Mouse (Mus musculus) cerebellum, adult 9-10 months (tissue): ENCODE results near the gene Gabbr2.

Experiments
- DNase-seq: peaks from one replicate; pipeline ENCODE4 v3.0.0; 2022

Gene Gabbr2

GRCm38 (mm10) chr4:46914606-46915005, 77.1 kb downstream of the Gabbr2 start:
- no peak for DNase-seq

DNA sequence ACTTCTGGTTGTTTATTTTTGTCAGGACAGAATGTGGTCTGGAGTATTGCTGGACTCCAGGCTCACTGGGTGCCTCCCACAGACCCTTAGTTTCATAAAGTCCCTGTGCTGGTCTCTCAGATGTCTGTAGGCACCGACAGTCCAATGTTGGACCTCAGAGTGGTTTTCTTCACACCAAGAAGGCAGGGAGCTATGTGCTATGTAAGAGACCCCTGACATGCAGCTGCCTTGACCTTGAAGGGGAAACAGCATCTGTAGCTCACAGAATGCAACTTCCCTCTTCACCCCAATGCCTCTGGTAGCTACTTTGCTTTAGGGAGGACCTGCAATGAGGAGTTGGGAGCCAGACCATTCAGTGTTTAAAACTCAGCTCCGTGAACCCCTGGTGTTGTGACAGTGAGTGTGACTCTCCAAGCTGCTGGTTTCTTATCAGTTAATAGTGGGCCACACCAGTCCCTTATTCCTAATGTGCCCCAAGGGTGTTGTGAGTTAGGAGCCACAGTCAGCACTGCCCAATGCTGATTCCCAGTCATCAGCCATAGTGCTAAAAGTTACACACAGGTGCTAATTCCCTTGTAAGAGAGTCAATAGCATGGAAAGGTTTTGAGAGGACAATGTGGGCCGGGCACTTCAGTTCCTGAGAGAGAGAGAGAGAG, 85.5 kb downstream of the Gabbr2 start:
- no peak for DNase-seq

DNA sequence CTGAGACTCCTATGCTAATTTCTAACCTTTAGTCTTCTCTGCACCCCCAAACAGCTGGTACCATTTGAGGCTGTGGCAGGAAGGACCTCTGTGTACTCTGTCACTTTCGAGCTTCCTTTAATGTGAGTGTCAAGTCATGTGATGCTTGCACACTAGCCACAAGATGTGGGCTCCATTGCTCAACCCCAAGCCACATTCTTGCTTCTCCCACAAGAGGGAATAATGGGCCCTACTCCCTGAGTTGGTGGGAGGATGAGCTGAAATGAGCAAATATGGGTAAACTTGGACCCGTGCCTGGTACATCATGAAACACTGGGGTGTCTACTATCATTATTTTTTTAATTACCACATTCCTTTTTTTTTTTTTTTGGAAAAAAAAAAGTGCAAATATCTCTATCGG, 86.5 kb downstream of the Gabbr2 start:
- DNase-seq = no peak

- no peak for DNase-seq
Measured at GRCm38 (mm10) chr4:46904129-46904528, 87.5 kb downstream of the Gabbr2 start.

GRCm38 (mm10) chr4:46898546-46898945, 93.1 kb downstream of the Gabbr2 start:
- no peak for DNase-seq

DNA sequence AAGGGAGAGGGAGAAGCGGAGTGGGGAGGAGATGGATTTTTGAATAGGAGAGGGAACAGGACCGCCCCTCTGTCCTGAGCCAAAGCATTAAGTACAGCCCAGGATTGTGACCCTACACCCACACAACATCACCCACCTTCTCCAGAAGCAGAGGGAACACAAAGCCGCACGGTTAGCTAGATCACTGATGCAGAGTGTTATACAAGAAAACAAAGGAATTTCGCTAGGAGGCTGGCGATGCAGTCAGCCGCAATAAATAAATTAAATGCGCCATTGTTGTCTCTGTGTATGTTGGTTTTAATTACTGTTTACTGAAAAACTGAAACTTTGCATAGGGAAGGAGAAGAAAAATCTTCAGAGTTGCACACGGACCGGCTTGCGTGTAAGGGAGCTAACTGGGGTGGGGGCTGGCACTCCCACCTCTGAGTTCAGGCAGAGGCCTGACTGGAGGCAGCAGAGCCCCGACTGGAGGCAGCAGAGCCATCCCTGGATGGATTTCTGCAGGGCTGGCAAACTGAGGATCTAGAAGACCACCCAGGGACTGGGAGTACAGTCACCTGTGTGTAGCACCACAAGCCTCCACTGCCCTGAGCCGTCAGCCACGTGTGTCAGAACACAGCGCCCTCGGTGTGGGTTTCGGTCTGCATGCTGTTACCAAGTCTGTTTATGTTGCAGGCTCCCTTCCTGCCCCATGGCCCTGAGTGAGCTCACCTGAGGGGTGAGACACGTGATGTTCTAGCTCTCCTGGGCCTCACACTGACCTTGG, 93.9 kb downstream of the Gabbr2 start:
- no peak for DNase-seq

- DNase-seq = peak; percentile 56
Measured at GRCm38 (mm10) chr4:46894144-46894543, 97.5 kb downstream of the Gabbr2 start.

DNA sequence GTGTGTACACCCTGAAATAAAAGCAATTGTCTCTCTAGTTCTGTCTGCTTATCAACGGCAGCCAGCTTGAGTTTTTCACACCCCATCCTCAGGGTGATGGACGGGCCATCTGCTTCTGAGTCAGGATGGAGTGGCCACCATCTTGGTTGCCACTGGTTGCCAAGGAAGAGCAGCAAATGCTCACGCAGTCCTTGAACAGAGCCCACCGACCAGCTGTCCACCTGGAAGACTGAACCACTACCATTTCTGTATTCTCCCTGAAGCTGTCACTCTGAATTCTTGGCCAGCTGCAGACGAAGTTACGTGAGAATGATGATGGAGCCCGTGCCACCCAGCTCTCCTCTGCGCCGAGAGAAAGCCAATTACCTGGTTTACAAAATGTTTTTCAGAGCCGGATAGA, 102.5 kb downstream of the Gabbr2 start:
- no peak for DNase-seq

GRCm38 (mm10) chr4:46885627-46886383, 105.9 kb downstream of the Gabbr2 start:
- DNase-seq = peak; percentile 65

GRCm38 (mm10) chr4:46884132-46884531, 107.5 kb downstream of the Gabbr2 start:
- DNase-seq = no peak

DNA sequence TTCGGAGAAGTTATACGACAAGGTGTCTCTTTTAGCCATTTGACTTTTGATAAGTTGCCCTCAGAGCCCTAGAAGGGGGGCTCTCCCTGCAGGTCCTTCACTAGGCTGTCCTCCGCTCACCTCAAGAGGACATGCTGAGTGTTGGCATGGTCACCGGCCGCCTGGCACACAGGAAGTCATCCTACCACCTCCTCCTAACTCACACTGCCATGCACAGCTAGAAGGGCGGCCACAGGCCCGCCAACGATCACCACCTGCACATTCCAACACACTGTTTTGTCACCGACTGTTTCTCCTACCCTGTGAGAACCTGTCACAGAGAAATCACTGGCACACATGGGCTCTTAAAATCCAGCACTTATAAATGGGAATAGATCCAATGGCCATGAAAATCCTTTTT, 108.1 kb downstream of the Gabbr2 start:
- DNase-seq = peak; percentile 78

DNA sequence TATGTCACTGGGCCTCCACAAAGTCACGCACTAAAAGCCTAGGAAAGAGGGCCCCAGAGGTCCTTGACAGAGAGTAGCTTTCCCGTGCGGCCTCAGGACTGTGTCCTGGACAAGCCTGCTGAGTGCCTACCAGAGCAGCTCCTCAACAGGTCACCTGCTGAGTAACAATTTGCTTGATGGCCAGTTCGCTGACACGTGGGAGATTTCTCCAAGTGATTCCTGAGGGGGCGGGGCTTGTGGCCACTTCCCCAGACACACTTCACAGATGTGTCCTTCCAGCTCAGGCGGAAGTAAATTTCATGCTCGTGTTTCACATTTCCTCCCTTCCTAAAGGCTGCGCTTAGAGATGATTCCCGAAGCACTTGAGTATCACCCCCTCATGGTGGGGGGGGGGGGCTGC, 108.6 kb downstream of the Gabbr2 start:
- no peak for DNase-seq

DNA sequence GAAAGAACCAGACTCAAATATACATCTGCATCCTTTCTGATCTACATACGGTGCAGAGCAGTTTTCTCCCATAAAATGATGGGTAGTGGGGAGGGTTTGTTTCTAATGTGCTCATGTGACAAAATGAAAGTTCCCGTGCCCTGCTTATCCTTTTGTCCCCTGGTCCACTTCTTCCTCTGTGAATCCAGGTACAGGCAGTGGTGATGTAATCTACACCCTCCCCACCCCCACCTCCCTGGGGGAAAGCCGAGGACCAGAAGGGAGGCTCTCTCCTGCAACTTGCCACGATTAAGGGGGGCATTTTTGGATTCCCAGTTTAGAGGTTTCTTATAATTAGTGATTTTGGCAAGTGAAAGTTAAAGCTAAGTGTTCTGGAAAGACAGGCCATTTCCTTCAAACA, 110.4 kb downstream of the Gabbr2 start:
- DNase-seq = no peak

- no peak for DNase-seq
Measured at GRCm38 (mm10) chr4:46879943-46880342, 111.7 kb downstream of the Gabbr2 start.

DNA sequence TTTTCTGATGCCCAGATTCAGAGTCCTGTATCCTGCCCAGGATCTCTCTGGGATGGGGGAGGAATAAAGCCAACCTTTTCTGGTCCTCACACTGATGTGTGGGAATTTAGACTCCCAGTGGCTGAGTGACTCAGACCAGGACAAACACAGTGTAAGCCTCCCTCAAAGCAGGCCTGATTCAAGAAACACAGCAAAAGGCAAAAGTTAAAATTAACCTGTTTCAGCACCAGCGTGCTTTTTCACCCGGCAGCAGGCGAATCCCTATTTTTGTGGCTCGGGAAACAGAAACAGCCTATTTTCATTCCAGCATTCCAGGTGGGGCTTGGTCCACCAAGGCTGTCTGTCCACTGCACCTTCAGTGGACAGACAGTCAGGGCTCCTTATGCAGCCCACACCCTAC, 118.9 kb downstream of the Gabbr2 start:
- no peak for DNase-seq

GRCm38 (mm10) chr4:46870157-46870556, 121.5 kb downstream of the Gabbr2 start:
- no peak for DNase-seq

DNA sequence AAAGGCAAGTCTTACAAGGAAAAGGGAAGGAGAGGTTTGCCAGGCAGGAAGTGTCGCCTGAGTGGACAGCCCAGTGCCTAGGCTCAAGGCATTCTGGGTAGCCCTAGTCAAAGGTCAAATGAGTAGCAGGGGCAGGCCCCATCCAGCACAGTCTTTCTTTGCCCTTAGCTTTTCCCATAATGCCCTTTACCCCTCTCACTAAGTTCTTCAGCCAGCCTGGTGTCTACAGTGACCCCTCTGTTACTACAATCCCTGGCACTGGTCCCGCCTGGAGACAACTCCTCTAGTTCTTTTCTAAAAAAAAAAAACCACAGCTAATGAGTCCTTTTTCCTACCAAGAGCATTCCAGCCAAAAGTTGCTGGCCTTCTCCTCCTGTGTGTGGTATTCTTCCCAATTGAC, 122.3 kb downstream of the Gabbr2 start:
- DNase-seq = no peak

DNA sequence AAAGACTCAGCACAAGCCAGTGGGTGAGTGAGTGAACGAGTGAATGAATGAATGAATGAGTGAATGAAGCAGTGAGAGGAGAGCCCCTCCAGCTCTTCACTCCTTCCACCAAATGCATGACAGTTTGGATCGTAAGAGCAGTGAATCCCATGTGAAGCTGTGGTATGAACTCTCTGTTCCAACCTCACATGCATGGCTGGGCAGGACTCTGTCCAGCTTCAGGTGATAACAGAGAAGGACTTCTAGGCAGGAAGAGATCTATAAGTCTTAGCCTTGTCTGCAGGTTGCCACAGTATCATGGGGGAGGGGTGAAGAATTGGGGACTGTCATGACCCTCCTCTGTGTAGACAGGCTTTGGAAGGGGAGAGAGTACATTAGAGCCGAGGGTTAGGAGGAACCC, 122.8 kb downstream of the Gabbr2 start:
- DNase-seq = no peak

DNA sequence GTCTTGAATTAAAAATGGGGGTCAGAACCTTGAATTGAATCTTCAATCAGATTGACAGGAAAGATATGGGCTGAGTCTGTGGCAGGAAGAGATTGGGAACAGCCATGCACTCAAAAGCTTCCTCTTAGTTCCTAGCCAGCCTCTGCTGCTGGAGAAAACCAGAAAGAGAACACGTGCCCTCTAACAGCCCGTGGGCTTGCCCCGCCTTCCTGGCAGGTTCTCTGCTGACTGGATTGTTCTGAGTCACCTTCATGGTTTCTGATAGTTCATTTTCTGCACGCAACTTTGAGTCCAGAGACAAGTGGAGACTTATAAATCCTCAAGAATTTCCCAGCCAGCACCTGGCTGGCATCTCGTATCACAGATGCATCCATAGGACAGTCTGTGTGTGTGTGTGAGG, 123.5 kb downstream of the Gabbr2 start:
- no peak for DNase-seq

DNA sequence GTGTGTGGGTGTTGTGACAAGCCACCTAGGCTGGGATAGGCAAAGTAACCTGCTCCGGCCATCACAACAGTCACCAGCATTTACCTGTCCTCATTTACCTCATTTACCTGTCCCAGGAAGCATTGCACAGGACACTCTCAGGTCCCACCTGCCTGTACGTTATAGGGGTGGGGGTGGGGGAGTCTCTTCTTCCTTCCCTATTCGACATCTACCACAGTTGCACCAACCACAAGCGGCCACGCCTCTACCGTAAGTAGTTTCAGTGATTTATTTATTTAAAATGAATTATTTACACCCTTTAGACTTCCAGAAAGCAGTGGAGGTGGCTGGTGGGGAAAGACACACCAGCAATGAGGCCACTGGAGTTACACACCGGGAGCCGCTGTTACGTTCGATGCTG, 123.9 kb downstream of the Gabbr2 start:
- DNase-seq = no peak

- DNase-seq = no peak
Measured at GRCm38 (mm10) chr4:46866070-46866469, 125.6 kb downstream of the Gabbr2 start.

DNA sequence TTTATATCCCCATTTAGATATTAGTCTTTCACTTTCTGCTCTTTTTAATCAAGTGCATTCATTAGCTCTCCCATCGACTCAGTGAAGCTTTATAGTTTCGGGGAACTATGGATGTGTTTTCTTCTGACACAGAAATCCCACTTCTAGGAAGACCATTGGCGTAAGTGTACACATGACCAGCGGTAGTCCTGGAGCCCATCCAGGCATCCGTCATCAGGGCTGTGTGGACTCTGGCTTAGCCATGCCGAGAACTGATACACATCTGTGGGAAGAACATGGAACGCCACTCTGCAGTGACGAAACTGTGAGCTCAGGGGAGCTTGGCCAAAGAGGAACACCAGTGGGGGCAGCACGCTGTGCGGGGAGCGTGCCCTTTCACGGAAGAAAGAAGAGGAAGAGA, 128.0 kb downstream of the Gabbr2 start:
- DNase-seq = no peak

DNA sequence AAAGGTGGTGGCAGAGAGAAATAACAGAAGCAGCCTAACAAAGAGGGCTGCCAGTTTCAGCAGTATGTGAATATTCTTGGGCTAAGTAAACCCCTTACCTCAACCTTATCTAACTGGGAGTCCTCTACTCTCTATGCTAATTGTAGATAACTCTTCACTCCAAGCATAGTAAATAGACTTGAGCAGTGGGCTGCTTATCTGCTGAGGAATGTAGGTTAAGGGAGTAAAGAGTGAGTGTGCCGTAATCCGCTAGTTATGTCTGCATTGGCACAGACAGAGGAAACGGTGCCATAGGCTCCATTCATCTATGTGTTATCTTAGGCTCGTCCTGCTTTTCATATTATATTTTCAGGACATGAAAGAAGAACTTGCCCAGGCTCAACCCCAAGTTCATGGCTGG, 129.0 kb downstream of the Gabbr2 start:
- DNase-seq = no peak

DNA sequence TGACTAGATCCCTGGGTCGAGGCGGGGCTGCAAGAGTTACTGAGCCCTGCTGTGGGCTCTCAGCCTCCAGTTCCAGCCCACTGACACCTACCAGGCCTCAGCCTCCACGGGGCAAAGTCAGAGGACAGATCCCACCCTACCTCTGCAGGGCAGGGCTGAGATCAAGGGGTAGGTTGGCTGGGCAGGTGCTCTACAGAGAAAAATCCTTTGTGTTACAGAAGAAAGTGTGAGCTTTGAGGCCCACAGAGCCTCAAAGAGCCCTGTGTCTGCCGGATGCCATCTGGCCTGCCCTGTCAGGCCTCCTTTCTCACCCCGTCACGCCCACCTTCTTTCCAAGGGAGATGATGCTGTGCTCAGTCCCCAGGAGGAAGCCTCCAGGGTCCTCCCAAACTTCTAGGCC, 131.1 kb downstream of the Gabbr2 start:
- no peak for DNase-seq
